Mouse (Mus musculus) spleen, postnatal 10 days (tissue): ENCODE results near the gene Best2.
A peak's percentile ranks its signal among the peaks of the same experiment; 100 is the strongest.

Source experiments
- DNase-seq, 2 experiments: peaks; one replicate each; pipeline ENCODE4 v3.0.0; 2021 to 2022; ENCODE audit warnings: low spot score in 2 of 2

Gene Best2

GRCm38 (mm10) chr8:84967532-84968304, 46.6 kb downstream of the Best2 start:
- peak; percentile 37 to 41 for DNase-seq

- DNase-seq: peak; percentile 31 to 35
These were observed 47.7 kb downstream of the Best2 start for GRCm38 (mm10) chr8:84966603-84967002.

GRCm38 (mm10) chr8:84965731-84966291, 48.5 kb downstream of the Best2 start:
- peak; percentile 84 to 94 for DNase-seq

- no peak for DNase-seq
These were observed 50.4 kb downstream of the Best2 start for GRCm38 (mm10) chr8:84963952-84964351.

GRCm38 (mm10) chr8:84959811-84960210, 54.5 kb downstream of the Best2 start:
- DNase-seq: no peak
